Mouse (Mus musculus) kidney, adult 2 months (tissue): ENCODE data around the gene Satb2.

Experiments used
- CTCF ChIP-seq: fragments of 200-500 bp; conservative IDR thresholded peaks from 2 replicates; pipeline ENCODE4 v1.5.1; 2011; ENCODE audit warnings: low read depth, mild to moderate bottlenecking, control low read depth, low read length, moderate library complexity, mixed read lengths; ENCODE audit not compliant: insufficient read depth, insufficient read length
- POLR2A ChIP-seq: fragments of 200-500 bp; IDR thresholded peaks from one replicate; pipeline ENCODE4 v1.6.1; 2011; ENCODE audit warnings: low read depth, low read length, control low read depth

DNA sequence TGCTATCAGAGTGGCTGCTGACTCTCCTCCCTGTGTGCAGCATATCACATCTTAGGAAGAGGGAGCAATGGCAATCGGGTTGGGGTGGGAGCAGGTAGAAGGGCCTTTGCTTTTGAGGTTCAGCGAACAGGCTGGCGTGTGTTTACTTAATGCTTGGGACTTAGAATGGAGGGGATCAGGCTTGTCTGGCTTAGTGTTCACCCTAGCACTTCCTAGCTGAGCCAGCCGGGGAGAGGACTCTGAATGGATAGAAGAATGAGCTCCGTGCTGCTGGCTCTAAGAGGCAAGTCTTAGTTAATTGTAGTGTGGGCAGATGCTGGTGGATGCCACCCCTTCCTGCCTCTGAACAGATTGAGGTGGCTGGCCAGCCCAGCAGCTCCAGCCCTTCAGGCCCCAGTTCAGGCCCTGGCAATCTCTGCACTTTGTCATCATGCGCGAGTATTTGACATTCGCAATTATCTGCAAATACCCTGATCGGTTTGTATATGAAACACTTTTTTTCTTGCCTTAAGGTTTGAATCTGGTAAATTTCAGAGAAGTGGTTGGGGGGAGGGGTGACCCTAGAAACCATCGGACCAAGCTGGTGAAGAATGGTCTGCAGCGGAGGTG, 3.6 kb upstream of the Satb2 start:
- TF ChIP-seq POLR2A = no peak
- TF ChIP-seq CTCF = no peak
